Mouse (Mus musculus) kidney, postnatal 10 days (tissue): ENCODE data around the gene Phf12.

Experiments
- DNase-seq: peaks from one replicate; pipeline ENCODE4 v3.0.0; 2021; ENCODE audit warnings: mixed read lengths

The Phf12 gene

GRCm38 (mm10) chr11:77982441-77982905 is at the start of gene Phf12:
Gene Phf12, plus strand, starts transcription at chr11:77982754.
- DNase-seq: peak; percentile 99

- no peak for DNase-seq
Measured at GRCm38 (mm10) chr11:77934111-77934521, 48.4 kb upstream of the Phf12 start.

- no peak for DNase-seq
Measured at GRCm38 (mm10) chr11:77934568-77935311, 47.8 kb upstream of the Phf12 start.

- DNase-seq: no peak
Measured at GRCm38 (mm10) chr11:77936846-77937245, 45.7 kb upstream of the Phf12 start.

- no peak for DNase-seq
Measured at GRCm38 (mm10) chr11:77937649-77938410, 44.7 kb upstream of the Phf12 start.

GRCm38 (mm10) chr11:77942230-77942629 is 40.3 kb upstream of the Phf12 start:
- no peak for DNase-seq

GRCm38 (mm10) chr11:77947860-77948259 is 34.7 kb upstream of the Phf12 start:
- no peak for DNase-seq

GRCm38 (mm10) chr11:77950125-77950685 is 32.3 kb upstream of the Phf12 start:
- no peak for DNase-seq

- no peak for DNase-seq
Measured at GRCm38 (mm10) chr11:77950797-77951228, 31.7 kb upstream of the Phf12 start.

GRCm38 (mm10) chr11:77953671-77954070 is 28.9 kb upstream of the Phf12 start:
- peak; percentile 55 for DNase-seq

GRCm38 (mm10) chr11:77956428-77956827 is 26.1 kb upstream of the Phf12 start:
- DNase-seq: no peak

GRCm38 (mm10) chr11:77958268-77958667 is 24.3 kb upstream of the Phf12 start:
- DNase-seq: no peak

- no peak for DNase-seq
Measured at GRCm38 (mm10) chr11:77958932-77959331, 23.6 kb upstream of the Phf12 start.

- DNase-seq: no peak
Measured at GRCm38 (mm10) chr11:77960199-77960598, 22.4 kb upstream of the Phf12 start.

- no peak for DNase-seq
Measured at GRCm38 (mm10) chr11:77960898-77961297, 21.7 kb upstream of the Phf12 start.

GRCm38 (mm10) chr11:77962946-77963345 is 19.6 kb upstream of the Phf12 start:
- no peak for DNase-seq

GRCm38 (mm10) chr11:77964415-77965095 is 18.0 kb upstream of the Phf12 start:
- DNase-seq: no peak

GRCm38 (mm10) chr11:77965101-77966036 is 17.2 kb upstream of the Phf12 start:
- peak; percentile 44 for DNase-seq

- DNase-seq: no peak
Measured at GRCm38 (mm10) chr11:77966037-77966391, 16.5 kb upstream of the Phf12 start.

GRCm38 (mm10) chr11:77967114-77967513 is 15.4 kb upstream of the Phf12 start:
- DNase-seq: peak; percentile 83

- DNase-seq: no peak
Measured at GRCm38 (mm10) chr11:77968786-77969185, 13.8 kb upstream of the Phf12 start.

- no peak for DNase-seq
Measured at GRCm38 (mm10) chr11:77970718-77971117, 11.8 kb upstream of the Phf12 start.
